Mouse (Mus musculus) spleen, postnatal 14 days (tissue): ENCODE measurements at regions not wholly inside any gene's neighbourhood (a gene's known extent, or its start where the extent isn't known, plus 50 kb on each side); places are given as distances from the start of the nearest gene placed in this dataset.

Source experiments
- DNase-seq, 2 experiments: peaks; one replicate each; pipeline ENCODE4 v3.0.0; 2021 to 2022; ENCODE audit warnings: low spot score in 2 of 2

- DNase-seq, result no peak
These were observed 54.3 kb upstream of the Nrbf2 start for GRCm38 (mm10) chr10:67339371-67339929.

GRCm38 (mm10) chr10:67344722-67345121 is 59.6 kb upstream of the Nrbf2 start:
- no peak for DNase-seq

- DNase-seq, result no peak
These were observed 65.9 kb upstream of the Nrbf2 start for GRCm38 (mm10) chr10:67350956-67351355.

- DNase-seq, result no peak
These were observed 75.7 kb upstream of the Nrbf2 start for GRCm38 (mm10) chr10:67360793-67361192.

GRCm38 (mm10) chr10:67361281-67361680 is 76.2 kb upstream of the Nrbf2 start:
- DNase-seq, result no peak

- DNase-seq, result no peak
These were observed 79.5 kb upstream of the Nrbf2 start for GRCm38 (mm10) chr10:67364595-67364994.

DNA sequence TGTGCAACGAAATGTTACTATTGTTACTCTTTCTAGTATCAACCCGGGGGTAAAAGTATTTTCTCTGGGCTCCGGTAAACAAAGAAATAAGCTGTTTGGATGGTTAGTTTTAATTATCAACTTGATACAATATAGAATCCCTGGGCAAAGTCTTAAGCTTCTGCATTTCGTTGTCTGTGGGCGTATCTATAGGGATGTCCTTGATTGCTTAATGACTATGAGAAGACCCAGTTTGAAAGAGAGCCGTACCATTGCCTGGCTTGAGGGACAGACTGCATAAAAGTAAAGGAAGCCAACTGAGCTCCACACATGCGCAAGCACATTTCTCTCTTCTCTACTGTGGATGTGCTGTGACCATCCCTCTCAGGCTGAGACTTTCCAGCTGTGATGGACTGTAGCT is 80.1 kb upstream of the Nrbf2 start:
- no peak for DNase-seq

DNA sequence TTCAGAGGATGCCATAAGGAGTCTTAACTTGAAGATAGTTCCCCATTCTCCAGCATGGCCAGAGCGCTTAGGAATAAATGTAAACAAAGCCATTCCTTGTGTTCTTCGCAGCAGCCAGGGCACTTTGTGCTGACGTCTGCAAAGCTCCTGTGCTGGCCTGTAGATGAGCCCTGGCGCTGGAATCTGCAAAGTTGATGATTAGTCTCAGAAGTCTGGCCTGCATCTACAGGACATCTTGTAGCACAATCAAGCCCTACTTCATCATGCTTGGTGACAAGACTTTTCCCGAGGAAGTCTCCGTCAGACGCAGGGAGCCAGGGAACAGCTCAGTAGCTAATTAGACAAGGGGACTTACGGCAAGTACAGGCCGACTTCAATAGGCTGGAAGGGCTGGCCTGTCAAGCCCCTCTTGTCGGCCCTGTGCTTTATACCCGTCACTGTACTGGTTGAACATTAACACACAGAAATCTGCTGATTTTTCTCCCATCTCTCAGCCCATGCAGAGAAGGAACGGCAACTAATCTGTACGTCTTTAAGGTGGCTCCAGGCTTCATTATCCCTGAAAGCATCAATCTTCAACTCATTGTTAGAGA is 87.6 kb upstream of the Nrbf2 start:
- DNase-seq, result no peak

DNA sequence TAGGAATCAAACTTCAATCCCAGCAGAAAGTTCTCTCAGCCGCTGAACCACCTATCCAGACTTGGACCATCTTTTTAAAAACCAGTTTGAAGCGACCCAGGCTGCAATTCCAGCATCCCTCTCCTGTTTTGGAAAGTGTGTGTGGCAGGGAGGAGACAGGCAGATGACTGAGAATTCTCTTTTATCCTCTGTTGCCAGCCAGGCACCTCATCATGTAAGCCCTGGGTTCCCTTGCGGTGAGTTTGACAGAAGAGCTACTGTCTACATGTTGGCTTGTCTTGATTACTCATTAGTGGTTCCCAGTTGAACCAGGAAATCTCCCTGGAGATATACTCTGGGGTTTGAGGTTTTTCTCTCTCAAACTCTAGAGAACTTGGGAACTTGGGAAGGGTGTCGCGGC is 91.5 kb upstream of the Nrbf2 start:
- DNase-seq, result no peak

DNA sequence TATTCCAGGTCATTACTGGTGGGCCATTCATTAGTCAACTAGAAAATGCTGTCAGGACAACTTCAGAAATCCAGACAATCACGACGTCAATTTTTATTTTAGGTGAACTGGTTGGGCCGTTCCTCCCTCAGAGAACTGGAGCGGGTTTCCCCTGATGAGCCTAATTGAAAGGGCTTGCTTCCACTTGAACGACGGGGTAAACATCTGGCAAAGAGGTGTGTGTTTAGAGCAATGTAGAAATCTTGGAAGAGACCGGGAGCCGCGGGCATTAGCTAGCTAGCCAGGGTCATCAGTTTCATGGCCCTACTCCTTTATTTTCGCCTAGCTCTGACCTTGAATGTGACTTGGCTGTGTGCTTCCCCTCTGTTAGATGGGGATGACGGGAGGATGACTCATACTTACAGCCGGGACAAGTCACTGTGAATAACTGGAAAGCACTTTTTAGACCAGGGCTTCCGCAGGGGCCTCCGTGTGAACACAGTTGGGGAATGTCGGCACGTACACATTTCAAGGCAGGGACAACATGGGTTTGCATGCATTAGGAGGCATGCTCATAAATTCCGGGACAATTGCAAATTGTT is 92.6 kb upstream of the Nrbf2 start:
- DNase-seq, result no peak

DNA sequence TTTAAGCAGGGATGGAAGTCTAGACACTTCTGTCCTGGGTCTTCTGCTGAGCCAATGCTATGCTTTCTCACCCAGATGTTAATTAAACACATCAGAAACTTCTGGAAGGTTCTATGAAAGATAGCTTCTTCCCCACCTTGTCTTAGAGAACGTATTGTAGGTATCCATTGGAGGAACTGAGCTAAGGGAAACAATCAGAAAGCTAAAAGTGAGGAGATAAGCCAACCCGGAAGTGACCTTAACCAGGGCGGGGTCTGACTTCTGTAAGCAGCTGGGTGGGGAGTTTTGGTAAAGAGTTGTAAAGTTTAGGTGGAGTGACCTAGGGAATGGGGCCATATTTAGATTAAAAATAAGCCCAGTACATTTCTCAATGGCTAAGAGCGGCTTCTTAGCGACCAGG is 95.1 kb upstream of the Nrbf2 start:
- DNase-seq, result no peak

GRCm38 (mm10) chr10:67383352-67383751 is 98.2 kb upstream of the Nrbf2 start:
- DNase-seq, result no peak

- no peak for DNase-seq
These were observed 98.9 kb upstream of the Nrbf2 start for GRCm38 (mm10) chr10:67383802-67384567.

- DNase-seq, result no peak
These were observed 99.5 kb upstream of the Nrbf2 start for GRCm38 (mm10) chr10:67384568-67384958.

DNA sequence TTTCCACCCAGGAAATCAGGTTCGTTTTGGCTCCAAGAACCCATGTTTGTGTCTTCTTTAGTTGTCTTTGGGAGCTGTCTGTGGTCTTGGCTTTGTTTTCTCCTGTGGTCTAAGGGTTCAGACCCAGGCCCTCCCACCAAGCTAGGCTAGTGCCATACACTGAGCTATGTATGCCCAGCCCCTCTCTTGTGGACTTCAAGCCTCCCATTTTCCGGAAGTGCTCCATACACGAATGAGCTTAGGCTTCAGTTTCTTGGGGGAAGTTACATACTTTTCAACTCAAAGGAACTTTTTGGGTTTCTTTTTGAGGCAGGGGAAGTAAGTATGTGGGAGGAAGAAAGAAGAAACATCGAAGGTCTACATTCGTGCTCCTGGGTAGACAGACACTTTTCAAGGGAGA is 100.9 kb upstream of the Nrbf2 start:
- DNase-seq, result no peak

DNA sequence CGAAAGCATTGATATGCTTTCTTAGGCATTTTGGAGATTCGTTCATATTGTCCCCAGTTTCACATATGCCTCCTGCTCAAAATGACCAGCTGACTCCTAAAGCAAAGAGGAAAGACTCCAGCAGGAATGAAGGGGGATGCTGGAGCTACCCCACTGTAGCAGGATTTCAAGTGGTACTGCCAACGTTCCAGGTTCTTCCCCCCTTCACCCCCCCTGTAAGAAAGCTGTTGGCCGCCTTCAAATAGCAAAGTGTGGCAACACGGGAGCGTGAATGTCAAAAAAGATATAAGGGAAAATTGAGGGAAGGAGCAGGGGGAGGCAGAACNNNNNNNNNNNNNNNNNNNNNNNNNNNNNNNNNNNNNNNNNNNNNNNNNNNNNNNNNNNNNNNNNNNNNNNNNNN is 103.7 kb upstream of the Nrbf2 start:
- DNase-seq, result no peak

DNA sequence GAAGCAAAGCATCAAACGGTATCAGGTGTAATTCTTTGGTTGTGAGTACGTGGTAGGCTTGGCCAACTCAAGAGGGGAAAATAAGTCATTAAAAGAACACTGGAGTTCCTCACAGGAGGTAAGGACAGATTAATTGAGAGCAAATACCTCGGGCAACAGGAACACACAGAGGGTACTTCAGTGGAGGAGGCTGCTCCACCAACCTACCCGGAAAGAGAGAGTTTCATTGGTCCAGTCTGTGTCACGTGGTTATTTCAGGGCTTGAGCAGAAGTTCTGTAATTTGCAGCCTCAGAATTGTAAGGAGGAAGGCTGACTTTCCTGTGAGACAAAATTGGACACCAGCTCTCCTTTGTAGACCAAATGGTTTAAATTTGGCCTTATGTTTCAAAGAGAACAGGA is 115.3 kb upstream of the Nrbf2 start:
- DNase-seq, result peak in 1 of 2 experiments; percentile 12

DNA sequence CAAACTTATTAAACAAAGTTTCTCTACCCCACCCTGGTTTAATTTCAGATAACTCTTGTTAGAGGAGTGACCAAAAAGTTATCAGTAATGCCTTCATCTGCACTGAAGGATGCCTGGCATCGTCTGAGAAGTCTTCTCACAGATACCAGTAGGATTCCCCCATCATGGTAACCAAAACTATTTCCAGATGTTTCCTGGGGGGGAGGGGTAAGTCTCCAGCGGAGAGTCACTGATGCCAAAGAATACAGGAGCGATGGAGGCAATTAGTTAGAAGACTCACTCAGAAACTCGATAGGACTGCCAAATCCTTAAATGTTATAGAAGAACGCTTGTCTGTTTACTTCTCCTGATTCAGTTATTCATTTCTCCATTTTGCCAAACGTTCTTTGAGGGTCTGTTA is 116.3 kb upstream of the Nrbf2 start:
- no peak for DNase-seq

DNA sequence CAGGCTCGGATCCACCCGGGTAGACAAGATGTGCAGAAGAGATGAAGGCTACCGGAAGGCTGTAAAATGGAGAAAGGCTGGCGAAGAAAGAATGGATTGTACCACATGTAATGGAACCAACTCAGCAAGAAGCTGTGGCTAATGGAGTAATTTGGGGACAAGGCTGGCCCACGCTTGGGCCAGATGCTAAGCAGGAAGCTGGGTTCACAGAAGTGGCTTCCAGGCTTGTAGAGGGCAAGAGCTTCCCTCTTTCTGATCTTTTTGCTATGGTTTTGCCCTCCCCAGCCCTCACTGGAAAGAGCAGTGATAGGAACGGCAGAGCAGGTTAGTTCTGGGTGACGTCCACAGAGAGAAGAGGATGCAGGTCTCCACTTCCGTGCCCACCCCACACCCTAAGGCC is 117.7 kb upstream of the Egr2 start:
- DNase-seq, result no peak

DNA sequence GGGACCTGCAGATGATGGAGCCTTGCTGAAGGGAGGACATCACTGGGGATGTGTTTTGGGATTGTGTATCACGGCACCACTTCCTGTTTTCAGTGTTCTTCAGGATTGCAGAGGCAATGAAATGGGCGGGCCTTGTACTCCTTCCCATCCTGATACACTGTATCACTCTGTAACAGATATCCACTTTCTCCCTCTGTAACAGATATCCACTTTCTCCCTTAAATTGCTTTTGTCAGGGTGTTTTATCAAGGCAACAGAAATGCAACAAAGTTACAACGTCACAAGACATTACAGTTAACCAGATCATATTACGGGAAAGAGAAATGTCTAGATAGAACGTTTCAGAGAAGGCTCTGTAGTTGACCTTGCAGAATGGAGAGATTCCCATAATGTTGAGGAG is 114.5 kb upstream of the Egr2 start:
- no peak for DNase-seq

GRCm38 (mm10) chr10:67425407-67425806 is 109.9 kb upstream of the Egr2 start:
- no peak for DNase-seq

DNA sequence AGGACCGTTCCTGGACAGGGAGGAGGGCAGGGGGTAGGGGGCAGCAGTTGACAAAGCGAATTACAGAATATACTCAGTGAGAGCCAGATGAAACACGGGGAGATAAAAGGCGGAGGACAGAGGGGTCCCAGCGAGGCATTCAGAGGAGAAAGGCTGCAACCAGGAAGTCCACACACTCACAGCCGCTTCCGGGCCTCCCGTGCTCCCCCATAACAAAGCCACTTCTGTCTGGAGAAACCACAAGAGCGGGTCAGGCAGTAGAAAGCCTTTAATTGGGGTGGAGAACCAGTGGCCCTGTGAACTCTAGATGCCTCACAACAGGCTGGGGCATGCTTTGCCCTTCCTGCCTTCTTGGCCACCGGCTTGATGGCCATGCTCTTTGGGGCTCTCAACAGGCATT is 108.1 kb upstream of the Egr2 start:
- no peak for DNase-seq

- no peak for DNase-seq
These were observed 104.5 kb upstream of the Egr2 start for GRCm38 (mm10) chr10:67430805-67431204.
